Mouse (Mus musculus): Measurements from ENCODE around the gene Cap1. TPM values are rescaled to one million over a fixed set of nuclear protein-coding genes. Genes with fewer than 3 reads are reported as not detected.

Cap1 gene
- total RNA-seq, 1 experiment from 2014 or later: 146 TPM

DNA sequence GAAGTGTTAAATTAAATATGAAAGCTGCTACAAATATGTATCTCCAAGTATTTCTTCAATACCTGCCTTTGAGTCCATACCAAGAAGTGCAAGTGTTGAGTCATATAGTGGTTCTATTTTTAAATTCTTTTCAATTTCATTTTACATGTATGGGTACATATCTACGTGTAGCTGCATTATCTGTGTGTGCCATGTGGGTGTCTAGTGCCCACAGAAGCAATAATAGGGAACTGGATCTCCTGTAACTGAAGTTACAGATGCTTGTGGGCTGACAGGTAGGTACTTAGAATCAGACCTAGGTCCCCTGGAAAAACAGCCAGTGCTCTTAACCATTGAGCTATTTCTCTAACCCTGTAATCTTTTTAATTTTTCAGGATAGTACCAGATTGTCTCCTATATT lies 74.7 kb downstream of the Cap1 start:
- 0 out of 4 replicates have a peak, but pooled peaks of 1 of the 2 experiments have one; percentile 28 for ATAC-seq (replicated peaks in 1 of 2; ENCODE audit: insufficient read depth in 1 of 2, low FRiP score in 2 of 2, low TSS enrichment in 1 of 2, low read depth in 1 of 2, poor library complexity in 2 of 2, severe bottlenecking in 2 of 2)

Other genes with a start within 250 kb of the Cap1 start
- not detected in 2 replicates for gene 9530002B09Rik, start 196.8 kb downstream of the Cap1 start, total RNA-seq (2017)
- 73.6 and 84.3 TPM in 2 replicates for gene Ppt1, start 49.8 kb downstream of the Cap1 start, total RNA-seq (2017)
- gene Mfsd2a, start 75.1 kb upstream of the Cap1 start, total RNA-seq (2017): 0.94 TPM in 1 of 2 replicates, not detected in the other
- gene Mycl, start 109.6 kb upstream of the Cap1 start, total RNA-seq (2017): 0.56 TPM in 1 of 2 replicates, not detected in the other
- 27.7 and 37.0 TPM in 2 replicates for gene Trit1, start 130.5 kb upstream of the Cap1 start, total RNA-seq (2017)
- not detected in 2 replicates for gene Bmp8b, start 219.1 kb upstream of the Cap1 start, total RNA-seq (2017)
- gene Oxct2b, start 230.2 kb upstream of the Cap1 start, total RNA-seq (2017): not detected in 2 replicates

All from hematopoietic stem cell, adult 5-6 weeks (primary cell).